Mouse (Mus musculus): ENCODE results near the gene Soat1. TPM values are rescaled to one million over a fixed set of nuclear protein-coding genes. Genes with fewer than 3 reads are reported as not detected.

Gene Soat1
- total RNA-seq, 2 experiments from 2014 or later: 40.8 to 48.5 TPM

DNA sequence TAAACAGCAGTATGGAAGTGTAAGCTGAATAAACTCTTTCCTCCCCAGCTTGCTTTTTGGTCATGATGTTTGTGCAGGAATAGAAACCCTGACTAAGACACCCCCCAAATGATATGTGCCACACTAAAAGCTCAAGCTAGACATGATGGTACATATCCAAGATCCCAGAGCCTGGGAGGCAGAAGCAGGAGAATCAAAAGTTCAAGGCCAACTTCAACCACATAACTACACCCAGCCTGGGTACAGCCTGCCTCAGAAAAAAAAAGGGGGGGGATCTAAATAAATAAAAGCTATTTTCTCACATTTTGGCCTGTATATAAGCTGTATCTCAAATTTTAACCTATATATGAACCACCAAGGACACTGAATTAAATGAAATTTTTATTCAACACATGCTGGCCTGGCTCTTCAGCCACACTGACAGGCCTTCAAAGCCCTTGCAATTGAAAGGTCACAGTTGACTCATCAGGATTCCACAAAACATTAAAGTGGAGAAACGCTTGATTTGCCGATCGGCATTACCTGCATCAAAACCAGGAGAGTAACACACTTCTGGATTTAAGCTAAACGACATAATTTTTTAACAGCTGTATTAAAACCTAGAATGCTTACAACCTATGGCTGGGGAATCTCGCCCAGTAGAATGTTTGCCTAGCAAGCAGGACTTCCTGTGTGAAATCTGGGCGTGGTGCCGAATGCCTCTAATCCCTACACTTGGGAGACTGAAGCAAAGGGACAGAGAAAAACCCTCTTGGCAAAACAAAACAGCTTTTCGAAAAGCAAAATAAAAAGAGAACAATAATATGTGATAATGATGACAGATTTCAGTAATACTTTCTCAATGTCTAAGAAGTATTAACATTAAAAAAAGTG is 9.9 kb downstream of the Soat1 start:
- intact Hi-C loops (cut with DNase I): no loop called here
- TF ChIP-seq CTCF (IDR thresholded peaks at IDR 0.05): no peak
- H3K27ac ChIP-seq: no peak overlapping the region
- H3K4me3 ChIP-seq: no peak overlapping the region
- no peak for DNase-seq (ENCODE audit: extremely low spot score in 1 of 2, low spot score in 2 of 2)

DNA sequence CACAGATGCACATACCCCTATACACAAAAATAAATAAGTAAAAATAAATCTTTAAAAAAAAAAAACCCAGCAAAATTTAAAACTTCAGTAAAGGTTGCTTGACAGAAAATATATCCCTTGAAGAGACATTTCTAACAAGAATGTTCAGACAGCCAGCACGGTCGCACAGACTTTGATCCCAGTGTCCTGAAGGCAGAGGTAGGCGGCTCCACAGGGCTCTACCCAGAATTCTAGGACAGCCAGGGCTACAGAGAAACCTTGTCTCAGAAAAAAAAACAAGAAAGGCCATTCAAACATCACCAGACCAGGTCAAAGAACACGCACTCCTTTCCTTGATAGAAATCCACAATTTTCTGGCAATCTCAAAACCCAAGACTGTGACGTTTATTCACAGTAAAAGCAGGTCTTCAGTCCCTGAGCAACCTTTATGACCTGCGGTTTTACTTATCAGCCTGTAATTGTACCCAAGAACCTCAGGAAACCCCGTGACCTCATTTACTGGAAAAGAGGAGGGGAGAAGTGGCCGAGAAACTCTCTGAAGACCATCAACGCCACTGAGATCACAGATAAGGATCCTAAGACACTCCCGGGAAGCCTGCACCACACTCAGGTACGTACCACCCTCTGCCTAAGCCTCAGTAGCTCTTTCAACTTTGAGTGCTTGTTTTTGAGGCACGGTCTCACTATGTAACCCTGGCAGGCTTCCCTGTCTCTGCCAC is 11.7 kb downstream of the Soat1 start:
- no peak for TF ChIP-seq CTCF (IDR thresholded peaks at IDR 0.05)
- intact Hi-C loops (cut with DNase I): no loop called here
- DNase-seq (ENCODE audit: extremely low spot score in 1 of 2, low spot score in 2 of 2): no peak
- Histone ChIP-seq H3K4me3 (no peak overlapping the region), H3K27ac (no peak overlapping the region)

- no peak for DNase-seq (ENCODE audit: extremely low spot score in 1 of 2, low spot score in 2 of 2)
- no peak overlapping the region for H3K4me3 ChIP-seq
- TF ChIP-seq CTCF (IDR thresholded peaks at IDR 0.05): no peak
- H3K27ac ChIP-seq: no peak overlapping the region
- intact Hi-C loops (cut with DNase I): no loop called here
Measured at GRCm38 (mm10) chr1:156461036-156461435, 13.1 kb downstream of the Soat1 start.

- DNase-seq (ENCODE audit: extremely low spot score in 1 of 2, low spot score in 2 of 2): no peak
- TF ChIP-seq CTCF (IDR thresholded peaks at IDR 0.05): no peak
Measured at GRCm38 (mm10) chr1:156460216-156460615, 13.9 kb downstream of the Soat1 start.

DNA sequence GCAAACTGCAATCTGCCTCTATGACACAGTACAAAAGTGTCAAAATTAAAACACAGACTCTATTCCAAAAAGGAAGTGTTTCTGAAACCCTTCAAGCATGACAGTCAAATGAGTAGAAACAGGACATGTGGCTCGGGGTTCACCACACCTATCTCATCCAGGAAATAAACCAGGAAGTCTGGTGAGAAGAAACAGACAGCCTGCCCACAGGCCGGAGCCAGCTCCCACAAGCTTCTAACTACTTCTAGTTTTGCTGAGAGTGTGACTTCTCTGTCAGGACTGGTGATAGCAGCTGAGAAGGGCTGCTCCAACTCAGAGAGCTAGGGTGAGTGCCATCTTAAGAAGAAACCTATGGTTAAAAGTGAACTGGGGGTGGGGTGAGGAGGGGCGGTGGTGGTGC is 14.4 kb downstream of the Soat1 start:
- Histone ChIP-seq H3K4me3 (no peak overlapping the region), H3K27ac (no peak overlapping the region)
- DNase-seq (ENCODE audit: extremely low spot score in 1 of 2, low spot score in 2 of 2): no peak
- intact Hi-C loops (cut with DNase I): no loop called here
- TF ChIP-seq CTCF (IDR thresholded peaks at IDR 0.05): no peak

More at GRCm38 (mm10) chr1:156460216-156460615, 13.9 kb downstream of the Soat1 start:
- Histone ChIP-seq H3K4me3 (no peak overlapping the region), H3K27ac (no peak overlapping the region)
- intact Hi-C loops (cut with DNase I): no loop called here

GRCm38 (mm10) chr1:156458391-156459060 is 15.6 kb downstream of the Soat1 start:
- intact Hi-C loops (cut with DNase I): no loop called here
- H3K27ac ChIP-seq: no peak overlapping the region
- no peak overlapping the region for H3K4me3 ChIP-seq
- no peak for TF ChIP-seq CTCF (IDR thresholded peaks at IDR 0.05)
- DNase-seq (ENCODE audit: extremely low spot score in 1 of 2, low spot score in 2 of 2): no peak

GRCm38 (mm10) chr1:156455005-156455758 is 18.9 kb downstream of the Soat1 start:
- DNase-seq (ENCODE audit: extremely low spot score in 1 of 2, low spot score in 2 of 2): no peak
- no peak overlapping the region for H3K27ac ChIP-seq
- intact Hi-C loops (cut with DNase I): no loop called here
- no peak for TF ChIP-seq CTCF (IDR thresholded peaks at IDR 0.05)
- H3K4me3 ChIP-seq: no peak overlapping the region

DNA sequence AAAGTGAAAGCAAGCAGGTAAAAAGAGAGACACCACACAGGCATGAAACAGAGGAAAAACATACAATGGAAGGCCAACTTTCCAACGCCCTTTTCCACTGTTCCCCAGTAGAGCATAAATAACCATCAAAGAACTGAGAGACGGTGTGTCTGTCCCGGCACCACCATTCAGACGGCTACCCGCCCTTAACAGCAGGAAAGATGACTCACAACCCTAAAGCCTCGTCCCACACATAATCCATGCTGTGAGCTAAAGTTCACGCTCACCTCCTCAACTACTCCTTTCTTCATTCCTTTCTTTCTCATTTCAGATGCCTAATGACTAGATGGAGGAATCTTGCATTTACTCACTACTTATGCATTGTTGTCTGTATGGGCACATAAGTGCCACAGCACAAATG is 19.7 kb downstream of the Soat1 start:
- no peak for TF ChIP-seq CTCF (IDR thresholded peaks at IDR 0.05)
- intact Hi-C loops (cut with DNase I): no loop called here
- DNase-seq (ENCODE audit: extremely low spot score in 1 of 2, low spot score in 2 of 2): no peak
- Histone ChIP-seq H3K4me3 (no peak overlapping the region), H3K27ac (no peak overlapping the region)

DNA sequence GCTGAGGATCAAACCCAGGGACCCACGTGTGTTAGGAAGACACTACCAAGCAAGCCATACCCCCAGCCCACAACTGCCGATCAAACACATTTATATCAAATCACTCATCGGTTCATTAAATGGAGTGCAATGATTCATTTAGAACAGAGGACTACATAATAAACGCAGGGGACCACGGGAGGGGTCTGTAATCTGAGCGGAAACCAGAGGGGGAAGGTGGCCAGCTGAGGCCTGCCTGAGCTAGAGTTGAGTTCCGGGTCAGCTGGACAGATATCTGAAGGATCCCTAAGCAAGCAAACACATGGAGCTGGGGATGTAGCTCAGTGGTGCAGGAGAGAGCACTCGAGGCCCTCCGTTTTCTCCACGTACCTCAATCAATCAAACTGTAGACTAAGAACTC is 20.3 kb downstream of the Soat1 start:
- TF ChIP-seq CTCF (IDR thresholded peaks at IDR 0.05): no peak
- DNase-seq (ENCODE audit: extremely low spot score in 1 of 2, low spot score in 2 of 2): no peak
- Histone ChIP-seq H3K4me3 (no peak overlapping the region), H3K27ac (no peak overlapping the region)
- intact Hi-C loops (cut with DNase I): no loop called here

DNA sequence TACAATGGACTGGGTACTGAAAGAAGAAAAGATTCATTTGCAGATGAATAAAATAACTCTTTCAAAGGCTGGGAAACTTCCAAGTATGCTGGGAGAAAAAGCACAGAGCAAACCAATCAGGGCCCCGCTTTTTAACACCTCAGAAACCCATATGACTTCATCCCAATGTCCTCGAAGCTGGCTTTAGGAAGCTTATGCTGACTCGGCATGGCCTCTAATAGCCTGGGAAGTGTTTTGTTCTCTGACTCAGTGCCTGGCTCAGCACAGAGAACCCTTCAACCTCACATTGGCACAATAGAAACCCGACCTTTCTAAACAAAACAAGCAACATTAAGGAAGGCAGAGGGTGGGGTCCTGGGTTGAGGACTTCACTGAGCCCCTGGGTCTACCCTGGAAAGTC is 23.7 kb downstream of the Soat1 start:
- intact Hi-C loops (cut with DNase I): no loop called here
- no peak for TF ChIP-seq CTCF (IDR thresholded peaks at IDR 0.05)
- DNase-seq (ENCODE audit: extremely low spot score in 1 of 2, low spot score in 2 of 2): no peak
- H3K4me3 ChIP-seq: no peak overlapping the region
- H3K27ac ChIP-seq: no peak overlapping the region

GRCm38 (mm10) chr1:156449691-156450090 is 24.4 kb downstream of the Soat1 start:
- H3K4me3 ChIP-seq: no peak overlapping the region
- DNase-seq (ENCODE audit: extremely low spot score in 1 of 2, low spot score in 2 of 2): no peak
- intact Hi-C loops (cut with DNase I): no loop called here
- no peak for TF ChIP-seq CTCF (IDR thresholded peaks at IDR 0.05)
- no peak overlapping the region for H3K27ac ChIP-seq
